In the genomic region with DNA sequence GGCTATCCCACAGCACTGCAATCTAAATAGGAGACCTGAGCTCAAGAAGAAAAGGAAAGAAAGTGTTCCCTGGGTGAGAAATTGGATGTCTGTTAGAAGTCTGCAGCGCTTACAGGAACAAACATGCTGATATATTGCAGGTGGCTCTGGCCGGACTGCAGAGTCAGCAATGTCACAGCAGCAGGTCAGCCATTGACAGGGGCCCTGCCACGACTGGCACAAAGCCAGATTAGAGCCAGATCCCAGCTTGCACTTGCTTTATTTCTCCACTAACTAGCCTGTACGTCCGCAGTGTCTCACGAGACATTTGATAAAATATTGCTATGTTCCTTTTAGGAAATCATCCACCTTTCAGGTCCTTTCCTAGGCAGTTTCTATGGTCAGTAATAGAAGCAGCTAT, we compare ENCODE assay signal across 8 mouse cellular contexts.
DNase-seq lines count a peak whose midpoint lies in the region; ATAC-seq lines count a peak whose summit lies in the region.

No protein-coding gene starts in this region.

- peak; percentile 13 to 37 for DNase-seq in adrenal gland, adult (ENCODE audit: inconsistent age in 2 of 2, low spot score in 1 of 2)
- DNase-seq in adrenal gland, adult 18-20 months (ENCODE audit: low spot score in 2 of 2) = no peak
- DNase-seq in kidney, postnatal 10 days = peak; percentile 25
- DNase-seq in cerebellum, adult 11-12 months = peak; percentile 84
- peak; percentile 54 for DNase-seq in heart, postnatal 4 days
- DNase-seq in T-cell, adult 2 months (ENCODE audit: low spot score) = no peak

- H3K4me3 ChIP-seq in kidney, embryonic 15.5 days (replicated peaks) = no peak overlapping the region

- no peaks in the 10 kb centered on the region for H3K9me3 ChIP-seq in kidney, embryonic 15.5 days (replicated peaks)

- no peaks in the 10 kb centered on the region for H3K4me1 ChIP-seq in kidney, embryonic 15.5 days

- no peaks in the 10 kb centered on the region for H3K27me3 ChIP-seq in kidney, embryonic 15.5 days

- no peaks in the 10 kb centered on the region for H3K36me3 ChIP-seq in kidney, embryonic 15.5 days

- H3K4me2 ChIP-seq in kidney, embryonic 15.5 days = no peak overlapping the region

- 25% methylated on average over 6 of the region's 6 CpGs for WGBS in kidney, embryonic 15.5 days

- no peak for ATAC-seq in kidney, embryonic 15.5 days (replicated peaks; ENCODE audit: low FRiP score)
- no peak for ATAC-seq in CD4-positive, CD25-positive, alpha-beta regulatory T cell, adult 4 months

- H3K27ac ChIP-seq in kidney, embryonic 15.5 days = no peak overlapping the region

- H3K9ac ChIP-seq in kidney, embryonic 15.5 days = no peak overlapping the region

Comparison
In these comparisons a context has a peak if more than half of its experiments do, and no peak if none do; other contexts are left out.
1. DNase-seq: peak in adrenal gland, adult (2 of 2), kidney, postnatal 10 days (single experiment), cerebellum, adult 11-12 months (single experiment) and heart, postnatal 4 days (single experiment); none in adrenal gland, adult 18-20 months (0 of 2) and T-cell, adult 2 months (single experiment).